Mouse (Mus musculus) T-helper 1 cell (primary cell): ENCODE results near the gene Abr.

Source experiments
- in situ Hi-C: fragments of 300-600 bp; cut with MboI, MseI; formaldehyde crosslinking; loops from one replicate; pipeline ENCODE4 v1.15.1; 2025; ENCODE audit warnings: high pct_unique_total_duplicates

Abr gene

GRCm38 (mm10) chr11:76622152-76622565 lies at the start of gene Abr:
TSS of gene Abr (minus strand) at chr11:76622314.
- in situ Hi-C loops: no loop called here

DNA sequence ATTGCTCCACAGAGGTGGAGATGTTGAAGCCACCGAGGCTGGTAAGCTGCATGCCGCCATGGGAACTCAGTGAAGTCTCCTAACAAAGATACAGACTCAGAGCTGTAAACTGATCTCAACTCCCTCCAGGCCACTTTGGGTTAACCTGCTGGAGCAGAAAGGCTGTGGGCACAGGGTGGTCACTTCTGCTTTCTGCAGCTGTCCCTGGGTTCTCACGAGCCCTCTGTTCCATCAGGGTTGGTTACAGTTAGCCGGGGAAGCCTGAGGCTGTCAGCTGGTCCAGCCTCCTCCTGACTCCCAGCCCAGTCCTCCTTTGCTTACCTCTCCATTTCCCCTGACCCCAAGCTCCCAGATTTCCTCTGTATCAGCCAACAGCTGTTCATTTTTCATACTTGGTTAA lies 45.7 kb upstream of the Abr start:
- in situ Hi-C loops: no loop called here

DNA sequence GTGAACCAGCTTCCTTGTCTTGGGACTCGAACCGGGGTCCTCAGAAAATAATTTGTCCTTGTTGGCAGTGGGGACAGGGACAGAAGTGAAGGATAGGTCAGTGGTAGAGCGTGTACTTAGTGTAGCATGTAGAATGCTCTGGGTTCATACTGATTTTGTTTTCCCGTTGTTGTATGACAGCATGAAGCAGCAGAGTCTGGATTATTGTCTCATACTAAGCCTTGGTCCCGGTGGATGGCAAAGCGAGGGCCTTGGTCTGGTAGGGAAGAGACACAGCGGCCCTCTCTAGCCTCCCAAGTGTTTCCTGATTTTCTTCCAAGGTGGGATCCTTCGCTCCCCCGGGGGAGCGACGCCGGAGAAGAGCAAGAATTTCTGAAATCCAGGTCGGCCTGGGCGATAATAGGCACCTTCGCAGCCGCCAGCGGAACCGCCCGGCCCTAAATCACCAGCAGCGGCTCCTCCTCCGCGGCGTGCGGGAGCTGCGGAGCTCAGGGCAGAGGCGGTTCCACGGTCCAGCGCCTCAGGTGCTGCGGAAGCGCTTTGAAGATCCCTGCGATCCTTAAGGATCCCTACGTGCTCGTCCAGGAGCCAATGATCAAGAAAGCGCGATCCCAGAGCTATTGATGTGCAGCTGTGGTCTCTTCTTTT lies 44.0 kb upstream of the Abr start:
- in situ Hi-C loops: no loop called here

DNA sequence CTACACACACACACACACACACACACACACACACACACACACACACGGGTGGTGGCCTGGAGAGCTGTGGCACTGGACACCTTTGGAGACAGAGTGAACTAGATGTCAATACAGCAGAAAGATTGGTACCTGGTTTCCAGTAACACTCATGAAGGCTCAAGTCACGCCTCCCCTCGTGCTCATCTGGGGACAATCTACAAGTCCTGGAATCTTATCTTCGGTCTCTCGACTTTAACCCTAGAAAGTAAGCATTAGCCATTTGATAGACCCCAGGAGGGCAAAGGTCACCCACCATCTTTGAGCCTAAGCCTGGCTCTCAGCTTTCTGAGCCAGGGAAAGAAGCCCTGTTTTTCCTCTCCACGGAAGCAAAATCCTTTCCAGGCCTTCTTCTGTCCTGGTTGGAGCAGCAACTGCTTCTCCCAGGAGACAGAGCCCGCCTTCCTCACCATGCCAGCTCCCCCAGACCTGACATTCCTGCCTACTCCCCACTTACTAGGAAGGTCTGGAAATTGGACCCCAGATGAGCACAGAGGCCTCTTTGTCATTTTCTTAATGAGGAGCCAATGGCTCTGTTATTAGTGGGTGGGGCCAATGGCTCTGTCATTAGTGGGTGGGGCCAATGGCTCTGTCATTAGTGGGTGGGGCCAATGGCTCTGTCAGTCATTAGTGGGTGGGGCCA lies 39.8 kb upstream of the Abr start:
- in situ Hi-C loops: no loop called here

DNA sequence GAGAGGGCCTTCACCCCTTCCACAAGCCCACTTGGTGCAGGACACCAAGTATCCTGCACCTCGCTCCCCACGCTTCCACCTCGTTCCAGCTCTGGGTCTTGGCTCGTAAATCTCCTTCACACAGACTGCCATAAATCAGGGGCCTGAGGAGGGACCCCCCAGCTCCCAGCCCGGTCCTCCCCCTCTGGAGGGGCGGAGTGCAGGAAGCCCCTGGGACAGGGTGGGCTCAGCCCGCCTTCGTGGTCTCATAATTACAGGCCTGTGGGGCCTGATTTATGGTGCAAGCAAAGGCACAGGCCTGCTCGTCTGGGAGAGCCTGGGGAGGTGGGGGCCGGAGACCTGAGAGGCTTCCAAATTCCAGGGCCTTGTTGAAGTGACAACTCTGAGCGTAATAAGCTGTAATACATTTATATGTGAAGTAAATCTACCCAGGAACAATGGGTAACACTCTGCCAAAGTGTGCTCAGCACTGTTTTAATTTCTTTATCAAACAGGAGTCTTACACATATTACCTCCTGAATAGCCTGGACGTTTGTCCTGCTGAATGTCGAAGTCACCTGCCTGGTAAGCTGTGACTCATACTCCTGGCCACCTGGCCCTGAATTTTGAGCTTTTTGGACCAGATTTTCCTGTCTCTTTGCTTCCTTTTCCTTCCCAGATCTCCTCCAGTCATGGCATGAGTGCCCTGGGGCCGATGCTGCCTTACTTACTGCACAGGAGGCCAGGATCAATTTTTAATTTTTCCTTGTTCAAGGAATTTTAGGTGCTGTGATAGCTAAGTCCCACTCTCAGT lies 37.2 kb upstream of the Abr start:
- in situ Hi-C loops: no loop called here

DNA sequence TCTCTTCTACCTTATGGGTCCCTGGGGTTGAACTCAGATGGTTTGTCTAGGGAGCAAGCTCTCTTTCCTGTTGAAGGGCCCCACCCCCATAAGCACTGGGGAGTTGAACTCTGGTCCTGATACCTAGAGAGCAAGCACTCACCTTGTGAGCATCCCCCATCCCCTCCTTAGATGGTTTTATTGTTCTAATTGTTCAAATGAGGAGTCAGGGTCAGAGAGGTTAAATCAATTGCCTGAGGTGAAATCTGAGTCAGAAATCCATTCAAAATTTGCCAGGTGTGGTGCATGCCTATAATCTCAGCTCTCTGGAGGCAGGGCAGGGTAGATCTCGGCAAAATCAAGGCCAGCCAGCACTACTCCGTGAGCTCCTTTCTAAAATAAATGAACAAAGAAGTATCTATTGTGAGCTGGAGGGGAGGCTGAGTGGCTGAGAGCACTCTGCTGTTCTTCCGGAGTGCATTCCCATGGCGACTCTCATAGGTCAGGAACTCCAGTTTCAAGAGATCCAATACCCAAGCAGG lies 35.4 kb upstream of the Abr start:
- in situ Hi-C loops: no loop called here

DNA sequence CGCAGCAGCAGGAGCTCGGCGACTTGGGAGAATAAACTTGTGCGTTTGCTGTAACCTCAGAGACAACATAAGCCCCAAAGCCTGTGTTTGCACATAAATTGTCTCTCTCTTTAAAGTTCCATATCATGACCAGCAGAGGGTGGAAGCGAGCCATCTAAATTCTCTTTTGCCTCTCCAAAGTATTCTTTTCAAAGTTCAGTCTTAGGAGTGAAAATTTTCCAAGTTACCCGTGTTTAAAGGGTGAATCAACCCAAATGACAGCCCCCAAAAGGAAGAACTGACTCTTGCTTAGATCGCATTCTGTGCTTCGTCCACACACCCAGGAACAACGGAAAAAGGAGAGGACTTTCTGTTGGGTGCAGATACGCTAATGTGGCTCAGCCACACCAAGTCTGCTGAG lies 33.0 kb upstream of the Abr start:
- in situ Hi-C loops: no loop called here

GRCm38 (mm10) chr11:76652838-76653334 lies 30.8 kb upstream of the Abr start:
- in situ Hi-C loops: no loop called here

DNA sequence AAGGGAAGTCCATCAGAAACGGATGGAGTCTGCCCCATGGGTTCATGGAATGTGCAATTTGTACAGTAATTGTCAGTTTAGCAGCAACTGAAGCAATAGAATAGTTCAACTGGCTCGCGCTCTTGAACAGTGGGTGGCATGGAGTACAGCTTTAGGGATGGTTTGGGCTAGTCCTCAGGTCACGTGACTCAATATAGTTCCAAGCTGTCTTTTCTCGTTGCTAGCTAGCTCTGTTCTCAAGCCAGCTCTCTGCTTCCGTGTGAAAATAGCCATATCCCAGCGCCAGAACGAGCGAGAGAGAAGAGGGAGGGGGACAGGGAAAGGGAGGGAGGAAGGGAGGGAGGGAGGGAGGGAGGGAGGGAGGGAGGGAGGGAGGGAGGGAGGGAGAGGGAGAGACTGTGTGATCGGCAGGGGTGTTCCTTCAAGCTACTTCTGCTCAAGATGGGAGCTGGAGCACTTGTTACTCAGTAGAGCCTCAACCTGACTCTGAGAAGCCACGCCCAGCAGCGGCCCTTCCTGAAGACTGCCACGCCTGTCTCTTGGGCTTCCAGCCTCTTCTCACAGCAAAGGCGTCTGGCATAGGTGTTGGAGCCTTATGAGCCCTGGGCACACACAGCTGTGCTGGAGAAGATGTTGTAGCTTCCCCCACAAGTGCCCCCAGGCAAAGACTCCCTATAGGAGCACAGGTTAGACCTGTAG lies 28.9 kb upstream of the Abr start:
- in situ Hi-C loops: no loop called here

DNA sequence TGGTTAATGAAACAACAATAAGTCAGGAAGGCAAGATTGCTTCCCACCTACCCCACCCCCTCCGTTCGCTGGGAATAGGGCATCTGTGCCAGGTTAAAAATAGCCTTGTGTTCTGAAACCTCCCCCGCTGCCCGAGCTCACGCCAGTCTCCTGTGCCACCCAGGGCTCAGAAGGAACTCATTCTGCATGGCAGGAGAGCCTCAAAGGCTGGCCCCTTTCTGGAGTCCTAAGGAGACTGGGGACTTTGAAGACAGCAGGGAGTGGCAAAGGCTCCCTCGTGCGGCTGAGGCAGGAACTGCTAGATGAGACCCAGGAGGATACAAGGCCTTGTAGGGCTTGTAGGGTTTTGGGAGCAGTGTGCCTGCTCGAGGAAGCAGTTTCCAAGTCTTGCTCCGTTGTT lies 25.4 kb upstream of the Abr start:
- in situ Hi-C loops: loop anchor here (5.0 kb wide), 1 partner anchor 125 kb away; no protein-coding TSS in a partner anchor

DNA sequence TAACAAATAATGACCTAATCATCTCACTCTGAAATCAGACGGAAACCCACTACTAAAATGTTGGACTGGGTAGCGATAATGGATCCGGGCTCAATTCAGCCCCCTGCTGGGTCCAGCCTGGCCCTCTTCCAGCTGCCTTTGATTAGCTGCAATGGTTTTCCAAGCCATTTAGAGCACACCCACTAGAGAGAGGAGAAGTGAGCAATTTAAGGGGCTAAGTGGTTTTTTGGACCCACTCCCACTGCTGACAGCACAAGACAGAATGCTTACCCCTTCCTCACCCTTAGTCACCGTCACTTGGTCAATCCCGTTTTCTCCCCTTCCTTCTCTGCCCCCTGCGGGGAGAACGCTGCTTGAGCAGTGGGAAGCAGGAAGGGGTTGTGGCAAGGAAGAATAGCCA lies 24.9 kb upstream of the Abr start:
- in situ Hi-C loops: loop anchor here (5.0 kb wide), 1 partner anchor 125 kb away; no protein-coding TSS in a partner anchor

GRCm38 (mm10) chr11:76645955-76646354 lies 23.8 kb upstream of the Abr start:
- in situ Hi-C loops: loop anchor here (5.0 kb wide), 1 partner anchor 124 kb away; no protein-coding TSS in a partner anchor

- in situ Hi-C loops: loop anchor here (5.0 kb wide), 1 partner anchor 123 kb away; no protein-coding TSS in a partner anchor
These were observed 22.9 kb upstream of the Abr start for GRCm38 (mm10) chr11:76645036-76645435.

- in situ Hi-C loops: no loop called here
These were observed 22.1 kb upstream of the Abr start for GRCm38 (mm10) chr11:76644257-76644656.

DNA sequence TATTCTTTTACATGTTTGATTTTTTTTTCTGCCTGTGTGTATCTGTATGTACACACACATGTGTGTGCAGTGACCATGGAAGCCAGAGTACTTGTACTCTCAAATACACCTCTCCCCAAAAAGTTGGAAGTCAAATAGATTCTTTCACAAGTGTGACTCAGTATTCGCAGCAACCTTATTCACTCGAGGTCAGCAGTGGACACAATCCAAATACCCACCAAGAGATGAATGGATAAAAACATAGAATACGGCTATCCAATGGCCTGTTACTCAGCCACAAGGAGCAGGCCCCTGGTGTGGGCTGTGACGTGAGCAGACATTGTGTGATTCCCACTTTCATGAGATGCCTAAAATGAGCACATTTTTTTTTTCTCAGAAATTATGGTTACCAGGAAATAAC lies 18.1 kb upstream of the Abr start:
- in situ Hi-C loops: no loop called here

DNA sequence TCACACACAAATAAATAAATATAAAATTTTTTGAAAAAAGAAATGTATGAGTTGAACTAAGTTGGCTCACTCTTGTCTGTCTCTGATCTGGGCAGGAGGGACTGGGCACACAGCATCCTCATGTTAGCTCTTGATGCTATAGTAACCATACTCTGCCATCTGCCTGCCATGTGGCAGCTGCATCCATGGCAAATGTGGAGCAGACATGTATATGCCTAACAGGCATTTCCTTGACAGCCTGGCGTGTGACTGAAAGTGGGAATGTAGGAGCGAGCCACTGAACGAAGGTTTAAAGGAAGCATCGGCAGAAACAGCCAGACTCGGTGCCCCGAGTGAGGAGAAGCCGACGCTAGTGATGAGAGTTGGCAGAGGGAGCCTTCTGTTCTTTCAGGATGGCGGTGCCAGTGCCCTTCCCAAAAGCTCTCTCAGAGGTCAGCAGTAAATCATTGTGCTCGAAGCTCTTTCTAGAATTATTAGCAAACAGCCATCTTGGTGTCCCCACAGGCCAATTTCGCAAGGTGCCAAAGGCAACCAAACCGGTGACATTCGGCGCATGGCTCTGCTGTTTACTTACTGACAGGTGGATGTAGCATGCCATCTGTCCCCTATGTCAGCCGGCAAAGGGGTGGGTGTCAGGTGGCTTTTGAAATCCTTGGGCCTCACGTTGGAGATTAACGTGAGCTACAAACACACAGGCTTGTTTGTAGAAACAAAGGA lies 17.3 kb upstream of the Abr start:
- in situ Hi-C loops: no loop called here

DNA sequence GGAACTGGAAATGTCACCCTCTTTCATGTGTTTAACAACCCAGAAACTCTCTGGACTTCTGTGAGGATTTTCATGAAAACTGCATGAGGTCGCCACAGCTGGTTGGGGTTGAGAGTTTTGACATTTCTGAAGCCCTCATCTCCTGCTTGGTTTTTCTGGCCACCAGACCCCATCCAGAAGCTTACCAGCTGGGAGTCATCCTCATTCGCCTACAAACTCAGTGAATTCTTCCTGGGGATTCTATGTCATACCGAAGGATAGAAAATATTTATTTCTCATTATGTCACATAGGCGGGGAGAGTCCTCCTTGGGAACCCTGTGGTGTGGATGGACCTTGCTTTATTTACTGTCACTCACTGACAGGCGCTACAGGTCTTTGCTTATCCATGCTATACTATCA lies 8.4 kb upstream of the Abr start:
- in situ Hi-C loops: no loop called here

DNA sequence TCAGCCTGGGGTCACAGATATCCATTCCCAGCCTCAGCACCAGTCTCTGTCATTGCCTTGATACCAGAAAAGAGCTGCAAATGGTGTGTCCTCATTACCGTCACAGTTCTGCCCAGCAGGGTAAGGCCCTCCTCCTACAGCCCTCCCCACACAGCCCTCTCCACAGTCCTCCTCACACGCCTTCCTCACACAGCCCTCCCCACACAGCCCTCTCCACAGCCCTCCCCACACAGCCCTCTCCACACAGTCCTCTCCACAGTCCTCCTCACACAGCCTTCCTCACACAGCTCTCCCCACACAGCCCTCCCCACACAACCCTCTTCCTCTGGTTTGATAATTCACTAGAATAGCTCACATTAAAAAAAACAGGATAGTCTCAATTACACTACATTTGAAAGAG lies 7.9 kb upstream of the Abr start:
- in situ Hi-C loops: no loop called here

GRCm38 (mm10) chr11:76628613-76629012 lies 6.5 kb upstream of the Abr start:
- in situ Hi-C loops: no loop called here

- in situ Hi-C loops: no loop called here
These were observed 2.8 kb upstream of the Abr start for GRCm38 (mm10) chr11:76624881-76625280.

DNA sequence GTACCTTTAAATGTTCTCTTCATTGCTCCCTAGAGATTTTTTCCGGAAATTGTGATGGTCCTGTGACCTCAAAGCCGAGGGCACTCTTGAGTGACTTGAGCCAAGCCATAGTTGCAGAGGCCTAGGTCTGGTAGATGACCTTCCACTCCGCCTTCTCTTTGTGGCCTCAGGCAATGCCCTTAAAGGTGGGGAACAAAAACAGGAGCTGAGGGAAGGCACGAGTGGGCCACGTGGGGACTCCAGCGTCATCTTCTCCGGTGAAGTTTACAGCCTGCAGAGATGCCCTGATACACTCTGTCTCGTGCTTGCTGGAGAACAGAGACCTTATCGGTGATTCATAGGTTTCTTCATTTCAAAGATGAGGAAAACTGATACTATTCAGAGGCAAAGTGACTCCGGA lies 2.0 kb upstream of the Abr start:
- in situ Hi-C loops: no loop called here
